Mouse (Mus musculus) ES-E14 (cell line): ENCODE measurements around the gene Atf3. TPM values are rescaled to one million over a fixed set of nuclear protein-coding genes. Genes with fewer than 3 reads are reported as not detected.

ENCODE experiments used
- DNase-seq: peaks from one replicate; pipeline ENCODE4 v3.0.0-alpha.2; 2013; ENCODE audit warnings: low read depth, low spot score
- H3K27ac ChIP-seq: 2 replicates; pipeline ENCODE4 v1.5.1; 2012; ENCODE audit warnings: low read depth, mild to moderate bottlenecking, low read length, moderate library complexity, mixed read lengths; ENCODE audit not compliant: poor library complexity, insufficient read depth, severe bottlenecking
- H3K36me3 ChIP-seq: 2 replicates; pipeline ENCODE4 v1.6.1; 2012; ENCODE audit warnings: mild to moderate bottlenecking, low read length, moderate library complexity, mixed read lengths; ENCODE audit not compliant: control insufficient read depth, poor library complexity, insufficient read depth, severe bottlenecking
- H3K4me1 ChIP-seq, 2 experiments: fragments of 150-350 bp in 1 of 2; sonication (generic) in 1 of 2; 2 replicates each; pipeline ENCODE4 v1.6.1; 2012; ENCODE audit warnings: low read length in 2 of 2, mild to moderate bottlenecking in 1 of 2, mixed read lengths in 1 of 2; ENCODE audit not compliant: control insufficient read depth in 2 of 2, insufficient read depth in 2 of 2, poor library complexity in 1 of 2
- H3K4me3 ChIP-seq, 2 experiments: fragments of 150-350 bp in 1 of 2; sonication (generic) in 1 of 2; 2 replicates each; pipeline ENCODE4 v1.5.1; 2012; ENCODE audit warnings: low read length in 2 of 2, low read depth in 1 of 2, mild to moderate bottlenecking in 1 of 2, mixed read lengths in 1 of 2; ENCODE audit not compliant: insufficient read depth in 1 of 2, poor library complexity in 1 of 2, severe bottlenecking in 1 of 2
- H3K9ac ChIP-seq: 2 replicates; pipeline ENCODE4 v1.6.1; 2012; ENCODE audit warnings: low read depth, mild to moderate bottlenecking, low read length, mixed read lengths; ENCODE audit not compliant: poor library complexity, insufficient read depth, severe bottlenecking
- H3K9me3 ChIP-seq: fragments of 150-350 bp; sonication (generic); 2 replicates; pipeline ENCODE4 v1.6.1; 2012; ENCODE audit warnings: low read depth, mild to moderate bottlenecking, low read length; ENCODE audit not compliant: control insufficient read depth, insufficient read depth
- CHD2 ChIP-seq: IDR thresholded peaks from 2 replicates; pipeline ENCODE4 v1.6.1; 2014; ENCODE audit warnings: mild to moderate bottlenecking, low read depth, low read length, inconsistent platforms
- HCFC1 ChIP-seq: IDR thresholded peaks from 2 replicates; pipeline ENCODE4 v1.6.1; 2012; ENCODE audit warnings: low read length, inconsistent platforms, borderline replicate concordance; ENCODE audit not compliant: insufficient read depth
- MAFK ChIP-seq: IDR thresholded peaks from 2 replicates; pipeline ENCODE4 v1.6.1; 2014; ENCODE audit warnings: mild to moderate bottlenecking, low read depth, low read length, inconsistent platforms; ENCODE audit not compliant: insufficient read depth
- ZC3H11A ChIP-seq: IDR thresholded peaks from 2 replicates; pipeline ENCODE4 v1.6.1; 2012; ENCODE audit warnings: low read depth, mild to moderate bottlenecking, inconsistent platforms, low read length, borderline replicate concordance
- ZNF384 ChIP-seq: IDR thresholded peaks from 2 replicates; pipeline ENCODE4 v1.6.1; 2012; ENCODE audit warnings: low read depth, low read length, inconsistent platforms
- in situ Hi-C, 2 experiments: fragments of 600-800 bp; cut with MboI; formaldehyde crosslinking; loops; one replicate each; pipeline ENCODE4 v1.15.1; 2025; ENCODE audit warnings: low sequenced_read_pairs in 2 of 2, inconsistent platforms in 1 of 2; ENCODE audit not compliant: unreplicated experiment in 2 of 2
- total RNA-seq: library from RNA; depleted of rRNA; stranded (reverse); fragments of 300-350 nt; gene quantifications from 2 replicates; pipeline ENCODE4 v1.2.3, GENCODE M21; 2012

The Atf3 gene
- total RNA-seq, 1 experiment = 8.0 TPM

DNA sequence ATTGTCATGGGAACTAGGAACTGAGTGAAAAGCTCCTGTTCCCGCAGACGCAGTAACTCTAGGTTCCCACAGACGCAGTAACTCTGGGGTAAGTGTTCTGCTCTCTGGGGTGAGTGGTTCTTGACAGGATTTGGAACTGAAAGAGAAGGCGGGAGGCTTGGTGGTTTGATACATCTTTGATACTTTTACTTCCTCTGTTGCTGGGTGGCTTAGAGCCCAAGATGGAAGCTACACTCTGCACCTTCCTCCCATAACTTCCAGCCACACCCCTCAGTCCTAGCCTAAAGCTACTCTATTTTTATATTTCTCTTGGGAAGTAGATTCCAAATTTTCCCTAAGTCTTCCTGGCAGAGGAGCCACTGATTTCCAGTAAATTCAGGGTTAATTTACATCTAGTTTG, 79.4 kb downstream of the Atf3 start:
- in situ Hi-C loops = no loop called here
- Histone ChIP-seq H3K9ac (no peak overlapping the region), H3K27ac (no peak overlapping the region), H3K36me3 (no peaks in the 10 kb centered on the region; the same call in 1 of the 2 replicates), H3K4me1 (peaks cover 0 to 4% of the 10 kb centered on the region in 2 experiments; a peak in 1 of 4 replicates), H3K9me3 (no peaks in the 10 kb centered on the region; the same call in 1 of the 2 replicates), H3K4me3 (no peak overlapping the region)
- DNase-seq = no peak
- TF ChIP-seq MAFK = no peak
- TF ChIP-seq ZC3H11A = no peak

- Histone ChIP-seq H3K27ac (no peak overlapping the region), H3K9me3 (no peaks in the 10 kb centered on the region), H3K4me3 (no peak overlapping the region), H3K36me3 (no peaks in the 10 kb centered on the region), H3K4me1 (peaks cover 0 to 4% of the 10 kb centered on the region in 2 experiments; a peak in 1 of 4 replicates), H3K9ac (no peak overlapping the region)
- DNase-seq = no peak
- TF ChIP-seq ZNF384 = no peak
- no peak for TF ChIP-seq HCFC1
- TF ChIP-seq MAFK = no peak
- in situ Hi-C loops = no loop called here
Measured at GRCm38 (mm10) chr1:191135406-191135805, 82.4 kb downstream of the Atf3 start.

GRCm38 (mm10) chr1:191132934-191133333, 84.9 kb downstream of the Atf3 start:
- 0 out of 4 replicates have a peak, but pooled peaks cover 0 to 2% of the 10 kb centered on the region in 2 experiments for H3K4me1 ChIP-seq
- no peak overlapping the region for H3K4me3 ChIP-seq
- DNase-seq = no peak
- no peak overlapping the region for H3K9ac ChIP-seq
- no peak for TF ChIP-seq HCFC1
- TF ChIP-seq CHD2 = no peak
- no peak for TF ChIP-seq ZC3H11A
- no peak for TF ChIP-seq MAFK
- no peak for TF ChIP-seq ZNF384
- no peak overlapping the region for H3K27ac ChIP-seq
- in situ Hi-C loops = no loop called here
- H3K9me3 ChIP-seq = no peaks in the 10 kb centered on the region
- H3K36me3 ChIP-seq = no peaks in the 10 kb centered on the region

DNA sequence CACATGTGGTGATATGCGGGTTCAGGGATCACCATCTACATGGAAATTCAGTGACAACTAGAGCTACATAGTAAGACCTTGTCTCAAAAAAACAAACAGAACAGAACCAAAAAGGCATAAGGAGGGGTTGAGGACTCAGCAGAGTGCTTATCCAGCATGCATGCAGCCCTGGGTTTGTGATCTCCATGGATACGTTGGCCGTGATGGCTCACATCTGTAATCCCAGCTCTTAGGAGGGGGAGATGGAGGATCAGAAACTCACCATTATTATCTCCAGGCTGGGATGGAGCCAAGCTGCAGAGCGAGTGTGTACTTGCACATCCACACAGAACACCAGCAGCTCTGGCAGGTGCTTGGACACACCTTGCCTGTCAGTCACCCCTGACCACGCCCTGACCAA, 85.6 kb downstream of the Atf3 start:
- Histone ChIP-seq H3K9ac (no peak overlapping the region), H3K27ac (no peak overlapping the region), H3K9me3 (no peaks in the 10 kb centered on the region), H3K4me3 (no peak overlapping the region), H3K36me3 (no peaks in the 10 kb centered on the region), H3K4me1 (0 out of 4 replicates have a peak, but pooled peaks cover 0 to 2% of the 10 kb centered on the region in 2 experiments)
- no peak for DNase-seq
- no peak for TF ChIP-seq CHD2
- no peak for TF ChIP-seq ZNF384
- no peak for TF ChIP-seq MAFK
- in situ Hi-C loops = no loop called here

- no peak for DNase-seq
- no peak for TF ChIP-seq ZC3H11A
- no peak for TF ChIP-seq MAFK
- no peak for TF ChIP-seq CHD2
- TF ChIP-seq HCFC1 = no peak
- no peak for TF ChIP-seq ZNF384
- Histone ChIP-seq H3K9me3 (no peaks in the 10 kb centered on the region), H3K36me3 (no peaks in the 10 kb centered on the region), H3K27ac (no peak overlapping the region), H3K9ac (no peak overlapping the region), H3K4me1 (0 out of 4 replicates have a peak, but pooled peaks cover 0 to 2% of the 10 kb centered on the region in 2 experiments), H3K4me3 (no peak overlapping the region)
- in situ Hi-C loops = no loop called here
Measured at GRCm38 (mm10) chr1:191131692-191132091, 86.1 kb downstream of the Atf3 start.
